Mouse (Mus musculus) adrenal gland, adult 2 months (tissue): ENCODE measurements around the gene C1qb. TPM values are rescaled to one million over a fixed set of nuclear protein-coding genes. Genes with fewer than 3 reads are reported as not detected.

ENCODE experiments used
- DNase-seq: peaks from one replicate; pipeline ENCODE4 v3.0.0; 2021
- long read RNA-seq: library from polyadenylated mRNA; stranded (forward); transcript quantifications from one replicate; pipeline ENCODE4 v2.0.0, GENCODE M21; 2021
- polyA plus RNA-seq: library from polyadenylated mRNA; depleted of rRNA; stranded (reverse); fragments of >200 nt; gene quantifications from 2 replicates; pipeline ENCODE4 v1.2.3, GENCODE M21; 2012; rRNA removed
- total RNA-seq, 2 experiments: library from RNA; stranded (reverse); gene quantifications; 2 replicates each; pipeline ENCODE4 v1.2.3; 2021

The C1qb gene
- total RNA-seq (10 to 100 TPM; 62.5 to 82.8 TPM), polyA plus RNA-seq (95.5 and 110 TPM in 2 replicates)
- long read RNA-seq, transcript C1qb-201 (3 exons, 1,088 nt), result major isoform, 57 of 62 reads
- long read RNA-seq, partial matches to known transcripts, result 1 of 62 reads
- long read RNA-seq, other reads (novel, unspliced or antisense), result 4 of 62 reads

DNA sequence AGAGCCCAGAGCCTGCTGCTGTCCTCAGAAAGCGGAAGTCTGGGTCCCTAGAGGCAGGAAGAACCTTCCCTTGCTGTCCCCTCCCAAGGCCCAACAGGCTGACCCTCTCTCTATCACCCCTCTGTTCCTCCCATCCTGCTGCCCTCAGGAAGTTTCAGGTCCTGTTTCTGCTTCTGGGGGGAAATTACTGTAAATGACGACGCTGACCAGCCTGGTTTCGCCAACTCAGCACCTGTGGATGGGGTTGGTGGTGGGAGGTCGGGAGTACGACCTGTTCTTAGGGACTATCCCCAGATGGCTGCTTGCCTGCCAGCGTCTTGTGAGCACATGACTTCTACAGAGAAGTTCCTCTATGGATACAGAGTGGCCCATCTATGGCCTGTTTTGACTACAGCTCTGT is at the start of gene C1qb:
Gene C1qb, minus strand, starts transcription at position 87 of the 400 bp plus-strand sequence.
- DNase-seq, result peak; percentile 26

DNA sequence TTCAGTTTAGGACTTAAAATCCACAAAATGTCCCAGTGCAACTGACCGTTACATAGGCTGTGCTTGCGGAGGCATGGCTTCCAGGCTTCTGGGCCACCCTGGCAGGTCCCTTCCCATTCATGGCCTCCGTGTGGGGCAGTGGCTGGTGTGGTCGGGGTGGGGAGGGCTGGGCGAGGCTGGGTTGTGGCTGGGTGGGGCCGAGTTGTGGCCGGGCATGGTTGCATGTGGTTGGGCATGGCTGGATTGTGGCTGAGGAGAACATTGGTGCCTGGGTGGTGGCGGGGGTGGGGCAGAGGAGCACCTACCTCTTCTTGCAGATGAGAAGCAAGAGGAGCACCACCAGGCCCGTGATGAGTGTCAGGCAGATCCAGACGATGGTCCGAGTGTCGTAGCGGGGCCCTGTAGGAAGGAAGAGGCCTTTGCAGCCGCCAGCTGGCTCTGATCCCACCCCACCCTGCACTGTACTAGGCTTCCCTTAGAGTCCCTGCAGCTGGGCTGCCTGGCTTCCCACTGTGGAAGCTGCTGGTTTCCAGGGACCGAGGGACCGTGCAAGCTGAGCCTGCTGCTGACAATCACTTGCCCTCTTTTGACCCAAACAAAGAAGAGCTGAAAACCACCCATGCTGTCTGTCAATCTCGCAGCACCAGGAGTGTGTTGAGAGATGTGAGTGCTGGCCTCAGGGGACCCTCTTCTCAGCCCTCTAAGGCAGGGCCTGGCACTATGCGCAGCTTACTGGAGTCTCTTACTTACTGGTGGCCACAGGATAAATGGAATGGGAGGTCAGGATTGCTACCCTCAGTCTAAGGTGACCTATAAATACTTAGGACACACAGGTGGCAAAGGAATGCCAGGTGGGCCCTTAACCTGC is 49.0 kb upstream of the C1qb start:
- no peak for DNase-seq

DNA sequence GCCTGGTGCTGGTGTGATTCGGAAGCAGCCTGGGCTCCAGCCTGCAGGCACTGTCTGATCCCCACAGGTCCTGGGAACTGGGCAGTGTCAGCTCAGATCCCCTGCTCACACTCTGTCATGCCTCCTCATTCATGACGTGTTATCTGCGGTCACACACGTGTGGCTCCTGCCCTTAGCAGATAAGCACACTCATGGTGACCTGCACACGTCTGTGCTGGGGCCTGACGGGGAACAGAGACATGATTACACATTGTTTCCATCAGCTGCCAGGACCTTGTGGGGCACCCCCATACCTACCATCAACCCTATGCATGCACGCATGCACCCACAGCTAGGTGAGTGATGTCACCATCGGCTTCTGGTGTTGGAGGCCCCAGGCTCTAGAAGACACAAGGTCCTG is 44.5 kb upstream of the C1qb start:
- no peak for DNase-seq

DNA sequence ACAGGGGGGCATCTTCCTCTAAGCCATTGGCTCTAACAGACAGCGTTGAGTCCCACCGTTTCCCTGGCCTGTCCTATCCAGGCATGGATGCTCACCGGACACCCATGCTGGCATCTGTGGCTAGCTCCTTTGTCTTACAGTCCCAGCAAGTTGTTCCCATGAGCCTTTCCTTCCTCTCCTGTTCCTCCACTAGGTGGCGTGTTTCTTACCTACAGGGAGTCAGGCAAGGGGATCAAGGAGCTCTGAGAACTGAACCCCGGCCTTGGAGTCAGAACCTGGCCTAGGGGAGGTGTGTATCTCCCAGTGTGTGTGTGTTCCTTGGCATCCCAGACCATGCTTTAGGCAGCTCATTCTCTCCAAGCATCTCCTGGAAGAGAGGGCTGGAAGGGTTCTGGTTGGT is 42.9 kb upstream of the C1qb start:
- DNase-seq, result peak; percentile 33

DNA sequence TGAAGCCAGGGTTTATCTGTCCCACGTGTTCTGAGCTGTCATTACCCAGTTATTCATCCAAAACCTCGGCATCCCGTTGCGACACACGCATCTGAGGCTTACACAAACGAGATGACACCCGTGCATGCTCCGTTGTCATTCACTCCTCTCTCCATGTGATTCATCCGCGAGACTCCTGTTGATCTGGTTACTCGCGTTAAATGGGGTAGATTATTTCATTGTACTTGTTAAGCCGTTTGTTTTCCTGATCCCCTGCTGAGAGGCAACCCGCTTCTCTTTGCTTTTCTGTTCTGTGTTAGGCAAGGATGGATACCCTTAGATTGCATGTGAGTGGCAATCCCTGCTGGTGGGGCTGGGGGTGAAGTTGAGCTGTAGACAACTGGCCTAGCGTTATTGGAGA is 39.8 kb upstream of the C1qb start:
- DNase-seq, result peak; percentile 30

DNA sequence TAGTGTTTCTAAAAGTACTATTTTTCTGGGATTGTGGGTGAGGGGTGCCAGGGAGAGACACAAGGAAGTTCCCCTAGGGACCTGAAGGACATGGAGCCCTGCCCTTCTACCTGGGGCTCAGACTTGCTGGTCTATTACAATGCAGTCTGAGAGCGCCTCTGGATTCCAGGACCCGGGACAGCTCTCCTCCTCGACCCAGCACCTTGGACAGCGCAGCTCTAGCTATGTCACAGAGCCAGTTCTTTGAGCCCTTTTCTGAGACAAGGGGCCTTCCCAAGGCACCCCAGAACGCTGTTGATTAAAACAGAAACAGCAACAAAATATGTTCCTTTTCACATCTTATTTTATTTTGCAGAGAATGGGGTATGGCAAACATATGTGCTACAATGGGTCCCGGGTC is 38.5 kb upstream of the C1qb start:
- peak; percentile 73 for DNase-seq

DNA sequence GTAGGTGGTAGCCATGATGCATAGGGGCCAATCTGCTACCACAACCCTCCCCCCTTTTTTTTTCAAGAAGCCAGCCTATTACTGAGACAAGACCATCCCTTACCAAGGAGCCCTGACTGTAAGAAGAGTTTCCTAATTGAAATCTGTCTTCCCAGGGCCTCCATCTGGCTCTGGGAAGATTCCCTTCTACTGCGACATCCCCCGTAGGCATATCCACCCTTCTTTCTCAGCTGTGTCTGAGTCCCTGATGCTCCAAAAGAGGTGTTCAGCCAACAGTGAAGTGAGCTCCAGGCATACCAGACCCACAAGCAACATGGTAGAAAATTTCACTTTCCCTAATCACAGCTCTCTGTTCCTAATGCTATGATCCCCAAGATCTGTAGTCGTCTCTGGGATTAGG is 33.5 kb upstream of the C1qb start:
- DNase-seq, result no peak

DNA sequence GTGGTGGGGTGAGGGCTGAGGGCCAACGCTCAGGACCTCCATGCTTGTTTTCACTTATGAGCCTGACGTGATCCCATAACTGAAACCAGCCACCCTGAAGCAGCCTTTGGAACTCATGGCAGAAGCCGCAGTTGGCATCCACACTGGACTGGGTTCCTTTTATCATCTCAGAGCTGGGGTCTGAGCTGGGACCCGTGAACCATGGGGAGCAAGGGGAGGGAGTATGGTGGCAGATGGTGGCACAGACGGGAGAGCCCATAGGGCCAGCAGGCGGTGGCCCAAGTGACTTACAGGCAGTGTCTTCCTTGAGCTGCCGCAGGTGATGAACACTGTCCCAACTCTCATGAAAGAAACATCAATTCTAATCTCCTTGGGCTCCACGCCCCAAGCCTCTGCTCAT is 32.8 kb upstream of the C1qb start:
- no peak for DNase-seq

DNA sequence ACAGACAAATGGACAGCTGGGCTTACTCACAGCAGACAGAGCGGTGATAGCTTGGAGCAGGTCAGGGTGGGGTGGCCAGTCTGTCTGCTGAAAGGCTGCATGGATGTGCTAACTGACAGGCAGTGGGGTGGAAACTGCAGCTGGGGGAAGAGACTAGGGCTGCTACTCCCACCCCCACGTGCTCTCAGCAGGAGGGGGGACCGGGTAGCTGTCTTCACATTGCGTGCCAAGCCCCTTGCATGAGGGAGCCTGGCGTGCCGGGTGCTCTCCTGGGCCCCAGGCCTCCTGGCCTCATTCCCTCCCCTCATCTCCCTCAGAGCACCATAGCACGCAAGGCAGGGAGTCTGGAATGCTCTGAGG is 31.2 kb upstream of the C1qb start:
- DNase-seq, result no peak

DNA sequence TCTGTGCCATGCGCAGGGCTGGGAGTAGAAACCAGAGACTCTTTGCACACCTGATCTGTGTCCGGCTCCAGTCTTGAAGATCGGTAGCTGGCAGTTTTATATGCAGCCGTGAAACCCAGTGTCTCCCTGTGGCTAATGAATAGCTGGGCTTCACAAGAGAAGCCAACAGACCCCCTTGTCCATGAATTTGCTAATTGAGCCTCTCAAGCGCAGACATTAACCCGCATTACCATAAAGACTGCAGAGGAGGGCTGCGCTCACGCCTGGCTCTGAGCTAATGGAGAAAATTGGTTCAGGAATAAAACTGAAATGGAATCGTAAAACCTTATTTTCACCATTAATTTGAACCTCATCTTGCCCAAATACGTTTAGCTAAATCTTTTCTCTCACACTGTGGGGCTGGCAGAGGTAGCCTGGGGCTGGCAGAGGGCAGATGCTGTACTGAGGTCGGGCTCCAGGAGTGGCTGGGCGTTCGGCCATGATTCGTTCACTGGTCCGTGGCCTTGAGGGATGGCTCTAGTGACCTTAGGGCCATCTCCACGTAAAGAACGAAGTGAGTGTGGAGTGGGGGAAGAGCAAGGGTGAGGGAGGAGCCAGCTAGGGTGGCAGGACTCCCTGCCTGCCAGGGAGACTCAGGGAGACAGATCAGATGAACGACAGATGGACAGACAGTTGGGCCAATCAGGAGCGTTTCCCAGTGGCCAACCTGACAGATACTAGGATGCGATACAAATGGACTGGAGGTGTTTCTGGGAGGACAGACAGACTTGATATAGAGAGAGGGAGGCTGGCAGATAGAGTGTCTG is 30.6 kb upstream of the C1qb start:
- no peak for DNase-seq

DNA sequence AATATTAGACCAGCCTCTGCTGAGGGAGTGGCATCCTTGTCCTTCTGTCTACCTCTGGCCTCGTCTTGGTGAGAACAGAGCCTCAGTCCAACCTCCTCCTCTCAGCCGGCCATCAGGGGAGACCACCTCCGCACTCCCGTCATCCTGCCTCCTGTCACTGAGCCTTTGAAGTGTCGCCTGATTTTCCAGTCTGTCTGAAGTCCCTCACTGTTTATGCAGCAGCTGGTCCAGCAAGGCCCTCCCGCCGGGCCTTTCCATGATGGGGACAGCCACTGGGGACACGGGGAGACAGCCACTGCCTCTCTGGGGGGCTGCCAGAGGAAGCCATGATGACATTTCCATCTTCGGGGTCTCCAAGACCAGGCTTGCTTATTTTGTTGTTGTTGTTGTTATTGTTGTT is 26.9 kb upstream of the C1qb start:
- no peak for DNase-seq

DNA sequence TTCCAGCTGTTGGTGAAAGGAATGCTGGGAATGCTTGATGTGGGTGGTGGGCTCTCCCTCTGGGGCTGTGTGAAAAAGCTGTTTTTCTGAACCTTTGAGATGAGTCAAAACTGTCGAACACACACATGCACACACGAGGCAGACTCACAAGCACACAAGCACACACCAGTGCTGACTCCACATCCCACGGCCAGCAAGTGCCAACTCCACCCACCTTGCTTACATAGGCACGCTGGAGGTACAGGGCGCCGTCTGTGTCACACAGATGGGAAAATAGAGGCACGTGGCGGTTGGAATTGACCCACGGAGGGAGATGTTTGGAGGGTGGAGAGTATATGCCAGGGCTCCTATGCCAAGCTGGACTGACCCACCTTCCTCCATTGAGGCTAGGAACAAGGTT is 25.8 kb upstream of the C1qb start:
- DNase-seq, result no peak

DNA sequence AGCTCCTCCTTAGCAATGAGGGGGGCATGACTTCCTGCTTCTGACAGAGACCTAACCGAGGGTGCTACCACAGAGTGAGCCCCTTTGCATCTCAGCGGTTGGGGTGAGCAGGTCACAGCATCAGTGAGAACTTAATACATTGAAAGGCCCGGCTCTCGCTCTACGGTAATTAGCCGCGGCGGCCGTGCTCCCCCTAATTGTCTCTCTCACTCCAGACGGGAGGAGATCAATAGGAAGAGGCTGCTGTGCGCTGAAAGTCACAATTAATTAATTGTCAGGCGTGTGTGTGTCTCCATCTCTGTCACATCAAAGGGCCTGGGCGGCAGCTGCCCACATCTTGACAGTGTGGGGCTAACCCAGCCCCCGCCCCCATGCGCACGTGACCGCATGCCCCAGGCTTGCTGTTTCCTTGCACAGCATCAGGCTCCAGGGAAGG is 25.2 kb upstream of the C1qb start:
- no peak for DNase-seq

DNA sequence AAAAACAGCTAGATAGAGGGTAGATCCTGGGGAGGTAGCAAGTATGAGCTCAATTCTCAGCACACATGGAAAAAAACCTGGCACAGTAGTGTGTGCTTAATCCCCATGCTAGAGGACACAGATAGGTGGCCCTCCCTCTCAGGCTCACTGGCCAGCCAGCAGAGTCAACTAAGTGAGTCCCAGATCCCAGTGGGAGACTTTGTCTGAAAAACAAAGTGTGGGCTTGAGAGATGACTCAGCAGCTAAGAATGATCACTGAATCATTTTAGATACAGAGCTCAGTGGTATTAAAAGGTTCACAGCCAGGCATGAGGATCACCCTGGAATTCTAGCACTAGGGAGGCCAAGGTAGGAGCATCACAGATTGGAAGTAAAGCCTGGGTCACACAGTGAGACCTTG is 21.8 kb upstream of the C1qb start:
- no peak for DNase-seq

DNA sequence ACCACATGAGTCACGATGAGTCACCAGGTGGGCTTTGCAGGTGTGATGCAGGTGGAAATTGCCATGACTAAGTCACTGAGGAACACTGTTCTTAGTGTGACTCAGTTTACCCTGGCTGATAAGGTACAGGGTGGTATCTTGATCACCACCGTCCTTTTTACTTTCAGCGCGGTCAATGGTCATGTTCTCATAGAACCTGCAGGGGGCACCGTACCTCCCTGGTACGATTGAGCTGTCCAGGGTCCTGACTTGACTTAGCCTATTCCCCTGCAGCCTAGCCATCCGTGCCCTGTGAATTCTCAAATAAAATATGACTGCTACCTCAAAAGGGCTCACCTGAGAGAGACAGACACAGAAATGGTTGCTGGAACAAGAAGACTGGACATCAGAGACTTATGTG is 21.0 kb upstream of the C1qb start:
- peak; percentile 21 for DNase-seq

DNA sequence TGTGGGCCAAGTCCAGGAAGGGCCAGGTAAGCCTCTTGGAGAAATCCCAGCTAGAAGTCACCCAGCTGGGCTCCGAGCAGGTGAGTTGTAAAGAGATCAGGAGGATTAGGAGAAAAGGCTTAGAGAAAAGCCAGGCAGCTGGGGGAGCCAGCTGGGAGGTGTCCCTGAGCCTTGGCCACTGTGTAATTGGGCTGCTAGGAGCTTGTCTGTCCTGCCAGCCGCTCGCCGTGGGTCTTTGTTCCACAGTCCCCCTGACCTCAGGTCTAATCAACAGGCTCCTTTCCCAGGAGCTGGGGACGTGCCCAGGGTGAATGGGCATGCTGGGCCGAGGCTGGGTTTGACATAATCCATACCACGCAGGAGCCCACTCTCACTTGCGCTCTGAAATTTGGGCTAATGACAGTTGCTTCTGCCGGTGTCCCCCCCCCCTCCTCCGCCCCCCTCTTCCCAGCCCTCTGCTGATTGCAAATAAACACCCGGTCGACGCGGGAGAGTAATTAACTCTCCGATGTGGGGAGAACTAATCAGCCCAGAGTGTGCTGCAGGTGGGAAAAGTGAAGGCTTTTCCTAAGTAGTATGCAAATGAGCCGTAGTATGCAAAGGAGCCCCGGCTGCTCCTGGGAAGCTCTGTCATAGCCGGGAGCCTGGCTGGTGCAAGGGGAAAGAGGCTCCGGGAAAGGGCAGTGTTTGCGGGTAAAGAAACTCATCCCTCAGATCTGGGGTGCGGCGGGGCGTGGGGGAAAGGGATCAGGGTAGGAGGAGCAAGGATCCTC is 19.0 kb upstream of the C1qb start:
- DNase-seq, result no peak

DNA sequence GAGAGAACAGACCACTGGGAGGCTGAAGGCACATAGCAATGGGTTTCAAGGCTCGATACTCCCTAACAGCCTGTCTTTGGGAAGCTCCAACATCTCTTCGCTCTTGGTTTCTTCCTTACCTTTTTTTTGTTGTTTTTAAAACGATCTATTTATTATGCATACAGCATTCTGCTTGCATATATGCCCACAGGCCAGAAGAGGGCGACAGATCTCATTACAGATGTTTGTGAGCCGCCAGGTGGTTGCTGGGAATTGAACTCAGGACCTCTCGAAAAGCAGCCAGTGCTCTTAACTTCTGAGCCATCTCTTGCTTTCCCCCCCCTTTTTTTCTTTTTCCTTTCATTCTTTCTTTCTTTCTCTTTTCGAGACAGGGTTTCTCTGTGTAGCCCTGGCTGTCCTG is 13.2 kb upstream of the C1qb start:
- DNase-seq, result no peak

DNA sequence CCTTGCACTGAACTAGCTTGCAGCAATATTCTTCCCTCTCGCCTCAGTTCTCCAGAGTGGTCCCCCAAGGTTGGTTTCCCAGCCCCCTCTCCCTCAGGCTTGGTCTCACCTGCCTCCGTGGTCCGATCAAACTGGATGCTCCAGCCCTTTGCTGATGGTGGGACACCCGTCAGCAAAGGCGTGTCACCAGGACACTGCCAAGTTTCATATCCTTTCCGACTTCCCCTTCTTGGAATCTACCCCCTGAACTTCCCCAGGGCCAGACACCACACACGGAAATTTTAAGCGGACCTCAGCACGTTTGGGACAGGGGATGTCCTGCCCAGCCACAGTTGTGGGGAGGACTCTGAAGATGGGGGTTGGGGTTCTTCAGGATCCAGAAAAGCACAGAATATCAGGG is 12.7 kb upstream of the C1qb start, which contains the start of gene C1qa:
Gene C1qa, minus strand, starts transcription at position 167 of the 400 bp plus-strand sequence.
- DNase-seq, result peak; percentile 20

DNA sequence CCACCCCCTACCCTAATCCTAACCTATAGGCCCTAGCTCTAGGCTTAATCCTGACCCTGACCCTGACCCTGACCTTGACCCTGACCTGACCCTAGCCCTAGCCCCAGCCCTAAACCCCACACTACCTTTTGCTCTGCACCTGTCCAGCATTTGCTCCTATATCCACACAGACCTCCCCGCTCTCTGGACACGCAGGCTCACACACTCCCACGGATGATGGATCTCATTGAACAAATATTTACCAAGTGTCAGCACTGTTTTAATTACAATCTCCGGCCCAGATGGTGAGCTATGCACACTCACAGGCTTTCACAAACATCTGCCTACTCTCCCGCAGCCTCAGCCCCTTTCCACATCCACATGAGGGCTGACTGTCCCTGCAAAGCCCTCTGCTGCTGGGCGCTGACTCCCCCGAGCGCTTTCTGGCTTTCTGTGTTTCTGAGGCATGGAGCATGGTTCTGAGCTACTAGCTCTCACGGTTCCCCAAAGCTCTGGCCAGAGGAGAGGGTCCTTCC is 12.2 kb upstream of the C1qb start:
- DNase-seq, result no peak

DNA sequence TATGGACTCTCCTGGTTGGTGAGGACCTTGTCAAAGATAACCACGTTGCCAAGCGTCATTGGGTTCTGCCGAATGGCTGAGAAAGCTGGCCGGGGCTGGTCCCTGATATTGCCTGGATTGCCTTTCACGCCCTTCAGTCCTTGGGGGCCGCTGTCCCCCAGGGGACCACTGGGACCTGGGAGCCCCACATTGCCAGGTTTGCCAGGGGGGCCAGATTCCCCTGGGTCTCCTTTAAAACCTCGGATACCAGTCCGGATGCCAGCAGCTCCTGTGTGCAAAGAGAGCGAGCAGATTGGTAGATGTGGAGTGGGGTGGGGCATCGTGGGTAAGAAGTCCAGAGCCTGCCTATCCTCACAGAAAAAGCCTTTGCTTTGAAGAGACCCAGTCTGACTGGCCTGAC is 10.5 kb upstream of the C1qb start:
- no peak for DNase-seq

DNA sequence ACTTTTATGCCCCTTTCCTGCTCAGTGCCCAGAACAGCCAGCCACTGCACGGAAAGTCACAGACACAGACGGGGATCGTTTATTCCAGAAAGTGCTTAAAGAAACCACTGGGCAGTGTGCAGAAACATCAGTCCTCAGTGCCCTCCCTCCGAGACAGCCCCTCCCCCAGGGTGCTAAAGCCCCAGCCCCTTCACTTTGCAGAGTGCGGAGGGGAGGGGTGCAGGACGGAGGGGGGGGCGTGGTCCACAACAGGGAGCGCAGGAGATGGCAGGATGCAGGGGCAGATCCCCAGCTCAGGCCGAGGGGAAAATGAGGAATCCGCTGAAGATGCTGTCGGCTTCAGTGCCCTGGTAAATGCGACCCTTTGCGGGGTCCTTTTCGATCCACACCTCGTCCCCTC is 9.9 kb upstream of the C1qb start:
- no peak for DNase-seq

DNA sequence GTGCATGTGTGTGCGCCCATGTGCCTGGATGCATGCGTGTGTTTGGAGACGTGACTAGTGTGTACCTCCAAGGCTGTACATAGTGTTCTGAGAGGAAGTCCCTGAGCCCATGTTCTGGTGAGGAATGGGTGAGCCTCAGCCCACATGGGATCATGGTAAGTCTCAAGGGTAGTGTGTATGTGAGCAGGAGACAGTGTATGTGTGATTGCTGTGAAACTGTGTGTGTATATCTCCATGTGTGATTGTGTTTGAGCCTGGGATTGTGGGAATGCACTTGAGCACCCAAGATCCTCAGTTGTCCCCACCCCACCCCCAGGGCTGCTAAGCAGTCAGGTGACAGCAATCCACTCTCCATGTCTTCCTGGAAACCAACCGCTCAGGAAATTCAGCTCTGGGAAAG is 8.8 kb upstream of the C1qb start:
- DNase-seq, result no peak
